Mouse (Mus musculus): ENCODE measurements around the gene Naa20. TPM values are rescaled to one million over a fixed set of nuclear protein-coding genes. Genes with fewer than 3 reads are reported as not detected.
"Not testable (repeated sequence)": the region's sequence is repeated elsewhere in the genome, so short reads cannot be mapped to it uniquely, and the experiment has no call there.

Gene Naa20
- polyA plus RNA-seq, 1 experiment, result 32.1 TPM

- TF ChIP-seq POLR2A (IDR thresholded peaks at IDR 0.05; ENCODE audit: control insufficient read depth, low read depth, low read length), result peak; percentile 85
- TF ChIP-seq CTCF (IDR thresholded peaks at IDR 0.05; ENCODE audit: control insufficient read depth, insufficient read depth, insufficient replicate concordance, low read depth, low read length), result peak; percentile 23; the same call in 1 of the 2 replicates
- Histone ChIP-seq H3K27ac (ENCODE audit: control insufficient read depth, insufficient read depth, low read depth, low read length) (peak overlapping the region; percentile 86), H3K27me3 (ENCODE audit: control insufficient read depth, insufficient read depth, low read length) (no peaks in the 10 kb centered on the region), H3K4me1 (ENCODE audit: control insufficient read depth, insufficient read depth, low read length) (peaks cover 3% of the 10 kb centered on the region; the same call in 1 of the 2 replicates), H3K36me3 (ENCODE audit: control insufficient read depth, insufficient read depth, low read length) (no peaks in the 10 kb centered on the region), H3K4me3 (ENCODE audit: control insufficient read depth, low read depth, low read length) (peak overlapping the region; percentile 92)
Observed at GRCm38 (mm10) chr2:145903061-145903901, 1.4 kb downstream of the Naa20 start.

DNA sequence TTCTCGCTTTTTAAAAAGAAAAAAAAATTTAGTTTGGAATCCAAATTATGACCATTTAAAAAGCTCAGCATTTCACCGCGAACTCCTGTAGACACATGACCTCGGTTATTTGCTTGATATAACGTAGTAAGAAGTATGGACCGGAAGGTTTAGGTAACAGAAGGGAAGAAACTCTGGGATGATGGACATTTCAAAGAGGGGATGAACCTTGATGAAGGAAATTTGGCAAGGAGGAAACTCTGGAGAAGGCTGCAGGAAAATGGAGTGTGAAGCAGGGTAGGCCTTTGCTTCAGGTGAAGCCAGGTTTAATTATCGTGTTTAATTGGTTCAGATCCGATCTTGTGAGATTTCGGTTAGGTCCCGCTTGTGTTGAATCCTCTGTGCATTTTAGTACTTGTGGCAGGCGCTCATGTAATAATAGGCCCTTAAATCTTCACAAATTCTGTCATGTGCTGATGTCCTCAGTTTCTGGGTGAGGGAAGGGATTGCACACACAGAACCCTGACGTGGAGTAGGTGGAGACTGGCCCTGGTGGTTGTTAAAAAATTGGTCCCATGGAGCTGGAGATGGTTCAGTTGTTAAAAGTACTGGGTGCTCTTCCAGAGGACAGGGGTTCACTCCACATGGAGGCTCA lies 2.2 kb downstream of the Naa20 start:
- Histone ChIP-seq H3K4me1 (ENCODE audit: control insufficient read depth, insufficient read depth, low read length) (peaks cover 3% of the 10 kb centered on the region; the same call in 1 of the 2 replicates), H3K27me3 (ENCODE audit: control insufficient read depth, insufficient read depth, low read length) (no peaks in the 10 kb centered on the region), H3K36me3 (ENCODE audit: control insufficient read depth, insufficient read depth, low read length) (peaks cover 1% of the 10 kb centered on the region; the same call in 1 of the 2 replicates), H3K4me3 (ENCODE audit: control insufficient read depth, low read depth, low read length) (peak overlapping the region; percentile 92), H3K27ac (ENCODE audit: control insufficient read depth, insufficient read depth, low read depth, low read length) (peak overlapping the region; percentile 2; the same call in 1 of the 2 replicates)
- TF ChIP-seq POLR2A (IDR thresholded peaks at IDR 0.05; ENCODE audit: control insufficient read depth, low read depth, low read length) (no peak), CTCF (IDR thresholded peaks at IDR 0.05; ENCODE audit: control insufficient read depth, insufficient read depth, insufficient replicate concordance, low read depth, low read length) (no peak)

GRCm38 (mm10) chr2:145905156-145905555 lies 3.3 kb downstream of the Naa20 start:
- TF ChIP-seq POLR2A (IDR thresholded peaks at IDR 0.05; ENCODE audit: control insufficient read depth, low read depth, low read length) (no peak), CTCF (IDR thresholded peaks at IDR 0.05; ENCODE audit: control insufficient read depth, insufficient read depth, insufficient replicate concordance, low read depth, low read length) (no peak)
- Histone ChIP-seq H3K27me3 (ENCODE audit: control insufficient read depth, insufficient read depth, low read length) (no peaks in the 10 kb centered on the region), H3K36me3 (ENCODE audit: control insufficient read depth, insufficient read depth, low read length) (peaks cover 1% of the 10 kb centered on the region; the same call in 1 of the 2 replicates), H3K4me1 (ENCODE audit: control insufficient read depth, insufficient read depth, low read length) (peaks cover 3% of the 10 kb centered on the region; the same call in 1 of the 2 replicates), H3K27ac (ENCODE audit: control insufficient read depth, insufficient read depth, low read depth, low read length) (no peak overlapping the region), H3K4me3 (ENCODE audit: control insufficient read depth, low read depth, low read length) (peak overlapping the region; percentile 38)

DNA sequence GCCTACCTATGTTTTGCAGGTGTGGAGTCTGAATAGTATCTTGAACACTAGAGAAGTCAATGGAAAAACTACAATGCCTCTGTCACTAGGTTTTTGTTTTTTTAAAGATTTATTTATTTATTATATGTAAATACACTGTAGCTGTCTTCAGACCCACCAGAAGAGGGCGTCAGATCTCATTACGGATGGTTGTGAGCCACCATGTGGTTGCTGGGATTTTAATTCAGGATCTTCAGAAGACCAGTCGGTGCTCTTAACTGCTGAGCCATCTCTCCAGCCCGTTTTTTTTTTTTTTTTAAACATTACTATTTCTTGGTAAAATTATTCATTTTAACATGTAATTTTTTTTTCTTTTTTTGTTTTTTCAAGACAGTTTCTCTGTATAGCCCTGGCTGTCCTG lies 4.0 kb downstream of the Naa20 start:
- H3K4me1 ChIP-seq (ENCODE audit: control insufficient read depth, insufficient read depth, low read length); H3K4me3 ChIP-seq (ENCODE audit: control insufficient read depth, low read depth, low read length); H3K36me3 ChIP-seq (ENCODE audit: control insufficient read depth, insufficient read depth, low read length); H3K27me3 ChIP-seq (ENCODE audit: control insufficient read depth, insufficient read depth, low read length); H3K27ac ChIP-seq (ENCODE audit: control insufficient read depth, insufficient read depth, low read depth, low read length): not testable (repeated sequence)

- Histone ChIP-seq H3K36me3 (ENCODE audit: control insufficient read depth, insufficient read depth, low read length) (peaks cover 1% of the 10 kb centered on the region), H3K4me3 (ENCODE audit: control insufficient read depth, low read depth, low read length) (no peak overlapping the region), H3K4me1 (ENCODE audit: control insufficient read depth, insufficient read depth, low read length) (no peaks in the 10 kb centered on the region), H3K27ac (ENCODE audit: control insufficient read depth, insufficient read depth, low read depth, low read length) (no peak overlapping the region), H3K27me3 (ENCODE audit: control insufficient read depth, insufficient read depth, low read length) (no peaks in the 10 kb centered on the region)
- no peak for TF ChIP-seq CTCF (IDR thresholded peaks at IDR 0.05; ENCODE audit: control insufficient read depth, insufficient read depth, insufficient replicate concordance, low read depth, low read length)
- TF ChIP-seq POLR2A (IDR thresholded peaks at IDR 0.05; ENCODE audit: control insufficient read depth, low read depth, low read length), result no peak
Observed at GRCm38 (mm10) chr2:145920941-145921650, 19.2 kb downstream of the Naa20 start.

- H3K4me1 ChIP-seq (ENCODE audit: control insufficient read depth, insufficient read depth, low read length), result peaks cover 9% of the 10 kb centered on the region
- TF ChIP-seq CTCF (IDR thresholded peaks at IDR 0.05; ENCODE audit: control insufficient read depth, insufficient read depth, insufficient replicate concordance, low read depth, low read length), result no peak
- TF ChIP-seq POLR2A (IDR thresholded peaks at IDR 0.05; ENCODE audit: control insufficient read depth, low read depth, low read length), result peak; percentile 90
- H3K27me3 ChIP-seq (ENCODE audit: control insufficient read depth, insufficient read depth, low read length), result no peaks in the 10 kb centered on the region
- no peaks in the 10 kb centered on the region; the same call in 1 of the 2 replicates for H3K36me3 ChIP-seq (ENCODE audit: control insufficient read depth, insufficient read depth, low read length)
- H3K27ac ChIP-seq (ENCODE audit: control insufficient read depth, insufficient read depth, low read depth, low read length), result peak within 1 kb of the TSS; percentile 71
- H3K4me3 ChIP-seq (ENCODE audit: control insufficient read depth, low read depth, low read length), result peak within 1 kb of the TSS; percentile 96
Observed at GRCm38 (mm10) chr2:145934339-145935231, 32.7 kb downstream of the Naa20 start, which contains the start of the genes Cfap61 and Crnkl1. Gene Cfap61, plus strand, starts transcription at chr2:145934784. Gene Crnkl1, minus strand, starts transcription at chr2:145935014.
